ENCODE assay signal across 8 mouse cellular contexts in genomic region chr11:118209376-118209775, GRCm38 (mm10). TPM values are rescaled to one million over a fixed set of nuclear protein-coding genes. Genes with fewer than 3 reads are reported as not detected.
DNase-seq lines count a peak whose midpoint lies in the region; ATAC-seq and TF ChIP-seq lines count a peak whose summit lies in the region.

No protein-coding gene starts in this region.

- no peak overlapping the region for H3K4me3 ChIP-seq in heart, adult 2 months
- H3K4me3 ChIP-seq in liver, postnatal 0 days (ENCODE audit: low read depth, low read length): no peak overlapping the region
- no peak overlapping the region for H3K4me3 ChIP-seq in liver, embryonic 12.5 days
- H3K4me3 ChIP-seq in embryonic facial prominence, embryonic 14.5 days (ENCODE audit: low read depth, low read length): no peak overlapping the region
- H3K4me3 ChIP-seq in limb, embryonic 13.5 days: no peak overlapping the region

- peaks cover 9% of the 10 kb centered on the region for H3K36me3 ChIP-seq in heart, adult 2 months (ENCODE audit: control insufficient read depth, insufficient read depth, low read length)
- no peaks in the 10 kb centered on the region; the same call in 1 of the 2 replicates for H3K36me3 ChIP-seq in liver, postnatal 0 days (replicated peaks; ENCODE audit: insufficient read depth, low read length)
- no peaks in the 10 kb centered on the region for H3K36me3 ChIP-seq in liver, embryonic 12.5 days
- H3K36me3 ChIP-seq in embryonic facial prominence, embryonic 14.5 days (ENCODE audit: control insufficient read depth, insufficient read depth, low read length): no peaks in the 10 kb centered on the region
- H3K36me3 ChIP-seq in limb, embryonic 13.5 days: no peaks in the 10 kb centered on the region

- H3K79me2 ChIP-seq in heart, adult 2 months (replicated peaks; ENCODE audit: control insufficient read depth, insufficient read depth, low read length): peaks cover 17% of the 10 kb centered on the region

- H3K27ac ChIP-seq in heart, adult 2 months: peak overlapping the region; percentile 47
- peak overlapping the region; percentile 97 for H3K27ac ChIP-seq in liver, postnatal 0 days (ENCODE audit: low read depth)
- no peak overlapping the region for H3K27ac ChIP-seq in liver, embryonic 12.5 days
- peak overlapping the region; percentile 11; the same call in 1 of the 2 replicates for H3K27ac ChIP-seq in embryonic facial prominence, embryonic 14.5 days (replicated peaks; ENCODE audit: low read depth, low read length)
- H3K27ac ChIP-seq in limb, embryonic 13.5 days: peak overlapping the region; percentile 68

- no peaks in the 10 kb centered on the region for H3K9me3 ChIP-seq in liver, postnatal 0 days (ENCODE audit: low read length)
- no peaks in the 10 kb centered on the region for H3K9me3 ChIP-seq in liver, embryonic 12.5 days (replicated peaks)
- H3K9me3 ChIP-seq in embryonic facial prominence, embryonic 14.5 days (ENCODE audit: control insufficient read depth, low read length): no peaks in the 10 kb centered on the region
- no peaks in the 10 kb centered on the region for H3K9me3 ChIP-seq in limb, embryonic 13.5 days

- H3K27me3 ChIP-seq in heart, adult 2 months (ENCODE audit: control insufficient read depth, insufficient read depth, low read length): no peaks in the 10 kb centered on the region
- H3K27me3 ChIP-seq in liver, postnatal 0 days (ENCODE audit: insufficient read depth, low read length): no peaks in the 10 kb centered on the region
- no peaks in the 10 kb centered on the region for H3K27me3 ChIP-seq in liver, embryonic 12.5 days (replicated peaks)
- no peaks in the 10 kb centered on the region for H3K27me3 ChIP-seq in embryonic facial prominence, embryonic 14.5 days (replicated peaks; ENCODE audit: control insufficient read depth, insufficient read depth, low read length)
- no peaks in the 10 kb centered on the region for H3K27me3 ChIP-seq in limb, embryonic 13.5 days

- TF ChIP-seq EP300 in heart, adult 2 months (IDR thresholded peaks at IDR 0.05; ENCODE audit: insufficient read depth, low read depth, low read length): no peak
- TF ChIP-seq EP300 in liver, postnatal 0 days (IDR thresholded peaks at IDR 0.05; ENCODE audit: low read depth): no peak

- intact Hi-C loops in heart, adult 2 months (cut with DNase I): no loop called here
- intact Hi-C loops in heart, postnatal 10 days (cut with DNase I): loop anchor here (2.0 kb wide), 1 partner anchor 15 kb away; no protein-coding TSS in a partner anchor

- TF ChIP-seq POLR2A in heart, adult 2 months (IDR thresholded peaks at IDR 0.05; ENCODE audit: insufficient read depth, low read depth, low read length): no peak

- no peak for DNase-seq in heart, adult 2 months
- DNase-seq in heart, postnatal 10 days: no peak
- DNase-seq in liver, postnatal 0 days: no peak
- DNase-seq in embryonic facial prominence, embryonic 14.5 days (ENCODE audit: low spot score): no peak
- DNase-seq in frontal cortex, postnatal 36 days (ENCODE audit: low spot score in 2 of 2): no peak
- no peak for DNase-seq in layer of hippocampus, postnatal 25 days (ENCODE audit: extremely low spot score in 1 of 2, low spot score in 1 of 2)

- H3K4me1 ChIP-seq in heart, adult 2 months (ENCODE audit: control insufficient read depth, insufficient read depth, low read length): peaks cover 60% of the 10 kb centered on the region
- H3K4me1 ChIP-seq in liver, postnatal 0 days (ENCODE audit: insufficient read depth): peaks cover 61% of the 10 kb centered on the region
- peaks cover 59% of the 10 kb centered on the region for H3K4me1 ChIP-seq in liver, embryonic 12.5 days
- peaks cover 34% of the 10 kb centered on the region for H3K4me1 ChIP-seq in embryonic facial prominence, embryonic 14.5 days (ENCODE audit: control insufficient read depth, insufficient read depth, low read length)
- peaks cover 73% of the 10 kb centered on the region for H3K4me1 ChIP-seq in limb, embryonic 13.5 days

- H3K9ac ChIP-seq in heart, adult 2 months (ENCODE audit: low read depth, low read length): no peak overlapping the region
- H3K9ac ChIP-seq in liver, postnatal 0 days (replicated peaks): no peak overlapping the region; the same call in 1 of the 2 replicates
- H3K9ac ChIP-seq in liver, embryonic 12.5 days: no peak overlapping the region
- H3K9ac ChIP-seq in embryonic facial prominence, embryonic 14.5 days (ENCODE audit: low read depth, low read length): peak overlapping the region; percentile 41; the same call in 1 of the 2 replicates
- 0 out of 2 replicates have a peak overlapping the region, but pooled peaks have one; percentile 9 for H3K9ac ChIP-seq in limb, embryonic 13.5 days

- ATAC-seq in liver, postnatal 0 days: no peak
- no peak for ATAC-seq in liver, embryonic 12.5 days
- ATAC-seq in embryonic facial prominence, embryonic 14.5 days (ENCODE audit: low read depth): no peak
- no peak for ATAC-seq in limb, embryonic 13.5 days (ENCODE audit: low FRiP score, low read depth)

- 56% methylated on average over 3 of the region's 3 CpGs for WGBS in heart, adult 2 months
- WGBS in liver, postnatal 0 days (ENCODE audit: insufficient replicate concordance): 76% methylated on average over 3 of the region's 3 CpGs
- WGBS in liver, embryonic 12.5 days (ENCODE audit: insufficient replicate concordance): 66% methylated on average over 3 of the region's 3 CpGs
- 60% methylated on average over 3 of the region's 3 CpGs for WGBS in embryonic facial prominence, embryonic 14.5 days
- 50% methylated on average over 3 of the region's 3 CpGs for WGBS in limb, embryonic 13.5 days

- no peak for TF ChIP-seq CTCF in heart, adult 2 months (IDR thresholded peaks at IDR 0.05)
- no peak for TF ChIP-seq CTCF in liver, postnatal 0 days (IDR thresholded peaks at IDR 0.05; ENCODE audit: low read depth)

- no peak overlapping the region for H3K4me2 ChIP-seq in liver, postnatal 0 days (ENCODE audit: low read depth, low read length)
- H3K4me2 ChIP-seq in liver, embryonic 12.5 days: no peak overlapping the region
- H3K4me2 ChIP-seq in embryonic facial prominence, embryonic 14.5 days (ENCODE audit: low read depth, low read length): no peak overlapping the region
- peak overlapping the region; percentile 36 for H3K4me2 ChIP-seq in limb, embryonic 13.5 days (replicated peaks)

RNA-seq across cellular contexts. Expression of gene Cyth1, which starts 39.0 kb away (rescaled TPM):
- 10 to 100 TPM; 54.1 to 56.0 TPM for total RNA-seq in heart, adult 2 months (2021)
- 30.7 and 39.6 TPM in 2 replicates for polyA plus RNA-seq in heart, adult 2 months (2012; rRNA removed)
- total RNA-seq in heart, postnatal 10 days (2021): 10 to 100 TPM; 51.2 to 59.7 TPM
- 7.0 and 7.9 TPM in 2 replicates for polyA plus RNA-seq in liver, postnatal 0 days (2015; fragmentation: Nextera tagmentation; extraction: Ambion mirVana)
- 4.7 and 5.4 TPM in 2 replicates for polyA plus RNA-seq in liver, embryonic 12.5 days (2016; fragmentation: Nextera tagmentation; extraction: Ambion mirVana)
- polyA plus RNA-seq in embryonic facial prominence, embryonic 14.5 days (2014; fragmentation: Nextera tagmentation; extraction: Ambion mirVana): 11.4 and 12.5 TPM in 2 replicates
- 15.9 and 17.1 TPM in 2 replicates for polyA plus RNA-seq in limb, embryonic 13.5 days (2015; fragmentation: Nextera tagmentation; extraction: Ambion mirVana)
- total RNA-seq in layer of hippocampus, postnatal 25 days (2021): 10 to 100 TPM; 96.3 to 99.2 TPM

Comparison
In these comparisons a context has a peak if more than half of its experiments do, and no peak if none do; other contexts are left out.
1. H3K9ac ChIP-seq: peak in embryonic facial prominence, embryonic 14.5 days (single experiment) and limb, embryonic 13.5 days (single experiment); none in heart, adult 2 months (single experiment), liver, postnatal 0 days (single experiment) and liver, embryonic 12.5 days (single experiment).